16 mouse cellular contexts compared by ENCODE assay signal in the genomic region with DNA sequence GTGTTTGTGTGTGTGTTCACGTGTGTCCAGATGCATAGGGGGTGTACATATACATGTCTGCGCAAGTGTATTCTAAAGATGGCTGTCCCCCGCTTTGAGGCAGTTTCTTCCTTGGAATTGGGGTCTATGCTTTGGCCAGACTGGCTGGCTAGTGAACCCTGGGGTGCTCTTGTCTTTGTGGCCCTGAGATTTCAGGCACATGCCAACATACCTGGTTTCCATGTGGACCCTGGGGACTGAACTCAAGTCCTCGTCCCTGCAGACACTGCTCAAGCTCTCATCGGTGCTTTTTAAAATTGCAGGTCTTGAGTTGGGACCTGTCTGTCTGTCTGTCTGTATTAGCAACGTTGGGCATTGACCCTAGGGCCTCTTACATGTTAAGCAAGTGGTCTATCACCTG.
"Had no signal": no experiment of that assay in that cellular context is flagged by ENCODE, and none has a peak within 500 bp of the region (broad histone marks: within the 10 kb centered on the region; RNA-seq: fewer than 3 reads in every experiment).

No protein-coding gene starts in this region.

- H3K4me1 ChIP-seq: neural tube, embryonic 15.5 days; stomach, embryonic 15.5 days had no signal

- H3K4me3 ChIP-seq: neural tube, embryonic 13.5 days; neural tube, embryonic 15.5 days; stomach, embryonic 15.5 days had no signal

- H3K27ac ChIP-seq: neural tube, embryonic 13.5 days; stomach, embryonic 15.5 days; stomach, postnatal 0 days had no signal

- H3K9ac ChIP-seq: neural tube, embryonic 13.5 days; neural tube, embryonic 15.5 days; stomach, embryonic 15.5 days had no signal

- DNase-seq: retina, postnatal 1 day; right cerebral cortex, adult 18-20 months; right cerebral cortex, postnatal 14 days; right cerebral cortex, postnatal 25 days; right cerebral cortex, postnatal 4 days; spleen, adult 18-20 months; thymus, adult 18-20 months; thymus, adult 2 months; thymus, postnatal 14 days; thymus, postnatal 25 days; thymus, postnatal 36 days; thymus, postnatal 4 days had no signal

- H3K9me3 ChIP-seq: neural tube, embryonic 13.5 days; neural tube, embryonic 15.5 days; stomach, embryonic 15.5 days had no signal

- H3K36me3 ChIP-seq: neural tube, embryonic 13.5 days; neural tube, embryonic 15.5 days; stomach, embryonic 15.5 days had no signal

- H3K27me3 ChIP-seq: neural tube, embryonic 13.5 days; neural tube, embryonic 15.5 days; stomach, embryonic 15.5 days had no signal

- H3K4me2 ChIP-seq: neural tube, embryonic 13.5 days; neural tube, embryonic 15.5 days; stomach, embryonic 15.5 days had no signal
